Mouse (Mus musculus) cerebellum, adult 11-12 months (tissue): ENCODE measurements at regions not wholly inside any gene's neighbourhood (a gene's known extent, or its start where the extent isn't known, plus 50 kb on each side); places are given as distances from the start of the nearest gene placed in this dataset.
"Not testable (repeated sequence)": the region's sequence is repeated elsewhere in the genome, so short reads cannot be mapped to it uniquely, and the experiment has no call there.

Experiments used
- DNase-seq: peaks from one replicate; pipeline ENCODE4 v3.0.0; 2022

DNA sequence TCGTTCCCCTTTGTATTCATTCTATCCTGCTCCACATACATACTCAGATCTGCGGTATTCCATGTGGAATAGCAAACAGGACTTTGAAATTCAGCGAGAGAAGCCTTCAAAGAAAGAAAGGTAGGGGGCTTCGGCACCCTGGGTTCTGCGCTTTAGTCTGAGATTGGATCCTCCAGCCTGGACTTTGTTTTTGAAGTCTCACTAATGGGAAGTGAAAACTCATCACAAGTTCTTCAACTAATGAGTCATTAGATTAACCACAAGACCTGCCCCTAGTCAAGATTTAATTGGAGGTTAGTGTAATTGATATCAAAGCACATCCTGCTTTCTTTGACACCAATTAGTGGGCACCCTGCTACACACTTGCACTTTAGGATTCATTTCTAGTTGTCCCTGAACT lies 492.5 kb upstream of the Zfp960 start:
- DNase-seq: no peak

DNA sequence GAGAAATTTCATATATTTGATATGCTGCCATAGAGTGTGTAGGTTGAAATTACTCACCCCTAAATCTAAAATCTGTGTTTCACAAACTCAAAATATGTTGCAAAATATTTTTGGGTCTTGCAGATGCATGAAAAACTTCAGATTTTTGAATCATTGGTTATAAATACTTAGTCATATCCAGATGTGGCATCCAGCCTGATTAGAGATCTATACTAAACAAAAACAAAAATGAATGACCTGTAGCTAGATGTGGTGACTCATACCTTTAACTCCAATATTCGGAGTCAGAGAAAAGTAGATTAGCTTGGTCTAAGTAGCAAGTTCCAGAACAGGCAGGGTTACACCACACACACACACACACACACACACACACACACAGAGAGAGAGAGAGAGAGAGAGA lies 475.1 kb upstream of the Zfp960 start:
- no peak for DNase-seq

DNA sequence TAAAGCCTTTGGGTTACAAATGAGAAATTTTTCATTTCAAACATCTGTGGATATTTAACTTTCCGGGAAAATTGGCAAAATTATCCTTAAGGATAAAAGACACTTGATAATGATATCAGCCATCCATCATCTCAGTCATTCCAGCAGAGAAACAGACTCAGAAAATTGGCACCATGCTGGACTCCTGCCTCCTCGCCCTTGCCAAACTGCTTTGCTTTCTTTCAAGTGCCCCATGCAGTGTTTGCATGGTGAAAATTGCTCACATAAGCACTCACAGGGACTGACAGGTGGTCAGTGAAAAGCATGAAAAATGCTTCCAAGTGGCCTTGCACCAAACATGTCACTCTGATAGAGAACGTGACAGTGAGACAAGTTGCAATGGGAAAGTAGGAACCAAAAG lies 464.2 kb upstream of the Zfp960 start:
- DNase-seq: no peak

DNA sequence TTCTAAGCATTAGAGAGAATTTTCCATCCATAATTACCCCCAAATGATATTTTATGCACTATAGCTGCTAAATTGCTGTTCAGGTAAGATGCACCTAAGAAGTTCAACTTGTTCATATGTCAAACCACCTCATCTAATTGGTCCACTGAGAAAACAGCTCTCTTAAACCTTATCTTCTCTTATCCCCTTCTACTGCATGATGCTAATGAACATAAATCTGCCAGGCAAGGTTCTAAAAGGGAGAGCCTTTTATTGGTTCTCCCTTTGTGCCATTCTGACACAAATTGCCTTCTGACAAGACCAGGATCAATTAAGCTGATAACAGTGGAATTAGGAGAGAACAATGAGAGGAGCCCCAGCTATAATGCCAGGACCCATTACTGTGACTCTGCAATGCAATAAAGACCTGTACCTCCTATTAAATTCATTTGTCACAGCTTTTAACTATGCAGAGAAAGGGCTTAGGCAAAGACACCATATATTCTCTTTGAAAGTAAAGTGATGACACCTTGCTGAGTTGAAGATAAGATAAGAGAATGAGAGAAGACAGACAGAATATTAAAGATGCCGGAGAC lies 451.4 kb upstream of the Zfp960 start:
- no peak for DNase-seq

DNA sequence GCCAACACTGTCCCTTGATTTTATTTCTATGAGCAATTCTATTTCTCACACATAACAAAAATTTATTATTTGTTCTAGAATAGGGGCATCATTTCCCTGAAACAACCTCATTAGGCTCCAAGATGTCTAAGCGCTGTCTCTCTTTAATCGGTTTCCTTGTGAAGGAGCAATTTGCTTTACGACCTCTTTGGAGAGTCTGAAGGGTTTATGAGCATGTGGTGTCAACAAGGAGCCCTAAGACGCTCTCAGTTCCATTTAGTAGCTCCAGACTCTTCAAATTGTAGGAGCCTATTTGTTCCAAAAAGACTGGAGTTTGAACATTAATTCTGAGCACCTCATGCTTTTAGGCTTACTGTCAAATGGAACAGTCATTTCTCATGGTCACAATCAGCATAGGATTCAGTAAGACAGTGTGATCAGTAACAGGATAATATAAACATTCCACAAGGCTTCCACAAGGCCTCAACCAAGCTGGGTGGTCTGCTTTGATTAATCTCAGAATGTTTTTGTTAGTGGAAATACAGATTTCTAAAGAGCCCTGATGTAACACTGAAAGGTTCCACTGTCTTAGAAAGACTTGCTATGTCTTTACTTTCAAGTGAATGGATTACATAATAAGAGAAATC lies 441.9 kb upstream of the Zfp960 start:
- DNase-seq: no peak

DNA sequence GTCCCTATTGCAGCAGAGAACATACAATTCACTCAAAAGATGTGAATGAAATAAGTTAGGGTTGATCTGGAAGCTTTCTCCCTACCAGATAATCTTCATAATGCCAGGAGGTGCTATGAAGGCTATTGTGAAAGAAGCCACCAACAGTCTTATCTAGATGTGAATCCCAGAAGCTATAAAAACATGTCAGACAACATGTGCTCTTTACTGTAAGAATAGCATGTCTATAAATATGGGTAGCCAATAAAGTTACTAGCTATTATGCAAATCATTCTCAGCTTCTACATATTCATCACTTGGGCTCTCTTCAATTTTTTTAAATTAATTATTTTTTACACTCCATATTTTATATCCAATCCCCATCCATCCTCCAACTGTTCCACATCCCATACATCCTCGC lies 434.1 kb upstream of the Zfp960 start:
- no peak for DNase-seq

DNA sequence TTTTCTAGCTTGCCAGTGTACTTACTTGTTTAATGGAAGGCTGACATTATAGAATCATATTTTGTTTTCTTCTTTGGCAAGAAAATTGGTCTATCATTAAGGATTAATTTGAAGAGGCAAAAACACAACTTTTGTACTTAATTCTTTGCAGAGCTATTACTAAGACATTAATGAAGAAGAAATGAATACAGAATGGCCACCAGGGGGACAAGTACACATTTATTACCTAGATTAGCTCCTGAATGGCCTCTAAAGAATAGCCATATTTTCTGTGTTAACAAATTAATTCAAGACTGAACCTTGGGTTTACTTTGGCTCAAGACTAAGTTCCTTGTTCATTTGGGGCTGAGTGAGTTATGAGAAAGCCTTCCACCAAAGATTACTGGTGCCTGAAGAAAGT lies 430.5 kb upstream of the Zfp960 start:
- no peak for DNase-seq

DNA sequence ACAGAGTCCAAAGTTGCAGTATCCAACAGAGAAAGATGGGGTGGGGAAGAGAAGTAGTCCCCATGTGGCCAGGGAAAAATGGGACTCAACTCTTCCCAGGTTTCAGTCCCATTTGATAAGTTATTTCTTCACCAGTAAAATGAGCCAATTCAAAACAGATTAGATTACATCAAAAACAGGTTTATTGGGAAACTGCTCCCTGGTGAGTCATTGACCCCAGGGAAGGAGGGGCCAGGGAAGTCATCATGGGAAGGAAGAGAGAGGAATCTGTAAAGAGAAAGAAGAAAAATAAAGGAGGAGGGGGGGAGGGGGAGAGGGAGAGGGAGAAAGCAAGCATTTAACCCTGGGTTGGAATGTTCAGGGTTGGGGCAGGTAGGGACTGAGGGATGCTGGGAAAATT lies 426.4 kb upstream of the Zfp960 start:
- no peak for DNase-seq

DNA sequence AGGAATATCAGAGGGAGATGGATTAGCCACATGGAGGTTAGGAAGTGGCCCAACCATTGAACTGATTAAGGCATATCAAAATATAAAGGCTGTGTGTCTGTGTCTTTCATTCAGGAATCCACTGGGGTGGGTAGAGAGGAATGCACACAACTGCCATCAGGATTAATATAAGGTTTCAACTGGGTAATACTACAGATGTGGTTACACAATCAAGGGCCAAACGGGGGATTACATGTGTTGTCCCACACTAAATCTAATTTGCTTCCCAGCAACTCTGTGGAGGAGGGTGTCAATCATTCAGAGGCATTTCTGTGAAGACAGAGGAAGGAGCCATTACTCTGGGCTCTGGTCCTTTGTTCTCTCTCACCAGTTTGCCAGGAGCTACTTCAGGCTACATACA lies 416.0 kb upstream of the Zfp960 start:
- no peak for DNase-seq

DNA sequence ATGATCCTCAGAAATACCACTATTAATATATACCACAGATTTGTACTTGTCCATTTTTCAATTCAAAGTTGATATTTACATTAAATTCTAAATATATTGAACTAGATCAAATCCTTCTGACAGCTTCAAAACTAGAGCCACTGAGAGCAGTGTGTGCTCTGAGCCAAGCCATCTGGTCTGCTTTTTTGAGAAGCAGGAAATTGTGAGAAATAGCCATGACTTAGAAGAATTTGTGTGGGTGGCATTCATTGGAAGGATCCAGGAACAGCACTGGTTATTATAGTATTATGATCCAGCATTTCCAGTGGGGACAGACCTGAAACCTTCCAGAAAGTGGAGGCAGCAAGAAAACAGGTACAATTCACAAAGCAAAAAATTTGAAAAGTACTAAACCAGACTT lies 398.7 kb upstream of the Zfp960 start:
- peak; percentile 9 for DNase-seq

DNA sequence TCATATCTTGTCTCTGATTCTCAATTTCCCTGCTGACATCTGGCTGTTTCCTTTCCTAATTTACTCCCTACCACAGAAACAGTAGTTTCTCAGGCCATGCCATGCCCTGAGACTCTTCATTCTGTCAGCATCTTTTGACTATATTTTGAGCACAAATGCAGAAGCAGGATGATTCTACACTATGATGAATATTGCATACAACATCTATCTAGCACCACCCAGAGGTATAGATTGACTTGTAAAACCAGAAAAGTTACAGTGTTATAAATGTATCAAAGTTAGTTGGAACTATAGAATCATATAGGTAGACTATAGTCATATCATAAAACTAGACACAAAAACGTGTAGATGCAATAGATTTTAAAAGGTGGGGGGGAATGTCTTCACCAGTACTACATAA lies 396.3 kb upstream of the Zfp960 start:
- no peak for DNase-seq

DNA sequence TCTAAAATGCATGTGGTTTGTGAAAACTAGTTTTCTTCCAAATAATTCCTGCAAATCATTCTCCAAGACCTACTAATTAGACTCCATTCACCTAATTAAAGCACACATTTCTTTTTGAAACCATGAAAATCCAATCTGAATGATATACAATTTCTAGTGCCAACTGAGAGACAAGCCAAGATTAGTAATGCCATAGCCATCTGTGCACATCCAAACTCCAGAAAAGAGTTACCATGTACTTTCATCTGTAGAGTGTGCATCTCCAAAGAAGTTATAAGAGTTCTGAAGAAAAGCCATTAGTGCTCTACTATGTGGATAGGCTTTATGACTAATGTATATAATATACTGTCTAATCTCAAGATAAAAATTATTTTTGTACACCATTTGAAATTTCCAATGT lies 359.7 kb upstream of the Zfp960 start:
- no peak for DNase-seq

DNA sequence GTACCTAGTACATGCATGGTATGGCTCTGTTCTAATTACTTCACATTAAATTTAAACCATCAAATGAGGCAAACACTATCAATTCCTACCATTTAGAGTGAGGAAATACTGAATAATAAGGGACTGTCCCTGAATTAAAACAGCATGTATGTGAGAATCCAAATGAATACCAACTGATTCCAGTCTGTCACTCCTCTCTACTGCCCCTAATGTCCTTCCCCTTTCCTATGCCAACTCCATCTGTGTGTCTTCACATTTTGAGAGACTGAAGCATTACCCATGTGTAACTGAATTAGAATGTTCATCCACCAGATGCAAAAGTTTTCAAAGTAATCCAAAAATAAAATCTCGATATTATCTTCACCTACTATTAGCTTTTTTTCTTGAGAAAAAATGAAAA lies 358.0 kb upstream of the Zfp960 start:
- no peak for DNase-seq

DNA sequence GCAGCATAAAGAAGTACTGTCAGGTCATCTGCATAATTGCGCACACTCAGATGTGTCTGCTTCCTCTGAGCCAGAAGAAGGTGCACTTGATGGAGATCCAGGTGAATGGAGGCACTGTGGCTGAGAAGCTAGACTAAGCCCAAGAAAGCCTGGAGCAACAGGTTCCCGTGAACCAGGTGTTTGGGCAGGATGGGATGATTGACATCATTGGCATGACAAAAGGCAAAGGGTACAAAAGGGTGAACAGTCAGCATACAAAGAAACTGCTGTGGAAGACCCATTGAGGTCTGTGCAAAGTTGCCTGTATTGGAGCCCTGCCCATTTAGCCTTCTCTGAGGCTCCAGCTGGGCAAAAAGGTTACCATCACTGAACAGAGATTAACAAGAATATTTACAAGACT lies 337.0 kb upstream of the Zfp960 start:
- DNase-seq: no peak

DNA sequence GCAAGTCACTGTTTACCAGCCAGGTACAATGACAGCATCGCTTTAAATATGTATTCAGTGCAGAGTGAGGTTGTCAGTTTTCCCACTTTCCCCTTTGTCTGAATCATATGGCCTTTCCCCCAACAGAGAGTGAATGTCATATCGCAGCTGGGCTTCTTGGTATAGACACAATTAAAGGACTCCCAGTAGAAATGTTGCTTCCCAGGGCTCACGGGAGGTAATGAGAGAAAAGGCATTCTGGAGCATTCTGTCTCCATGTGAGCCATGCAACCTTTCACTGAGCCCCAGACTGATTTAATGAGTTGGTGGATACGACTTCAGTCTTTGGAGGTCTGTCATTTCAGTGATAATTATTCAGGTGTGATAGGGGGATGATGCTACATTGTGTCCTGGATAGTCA lies 310.8 kb upstream of the Zfp960 start:
- no peak for DNase-seq

DNA sequence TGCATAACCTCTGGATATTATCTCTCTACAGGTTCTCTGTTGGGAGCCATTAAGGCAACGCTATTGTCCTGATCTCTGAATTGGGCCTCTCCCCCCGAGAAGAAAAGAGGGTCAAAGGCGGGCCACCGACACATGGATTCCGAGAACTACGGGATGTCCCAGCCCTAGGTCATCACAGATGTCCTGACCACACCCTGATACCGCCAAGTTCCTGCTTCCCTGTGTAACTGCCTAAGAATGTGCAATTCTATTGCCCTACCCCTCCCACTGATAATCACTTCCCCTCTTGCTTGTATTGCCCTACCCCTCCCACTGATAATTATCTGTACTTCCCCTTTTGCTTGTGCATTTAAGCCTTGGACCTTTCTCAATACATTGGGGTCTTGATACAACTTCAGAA lies 293.3 kb upstream of the Zfp960 start:
- DNase-seq: not testable (repeated sequence)

DNA sequence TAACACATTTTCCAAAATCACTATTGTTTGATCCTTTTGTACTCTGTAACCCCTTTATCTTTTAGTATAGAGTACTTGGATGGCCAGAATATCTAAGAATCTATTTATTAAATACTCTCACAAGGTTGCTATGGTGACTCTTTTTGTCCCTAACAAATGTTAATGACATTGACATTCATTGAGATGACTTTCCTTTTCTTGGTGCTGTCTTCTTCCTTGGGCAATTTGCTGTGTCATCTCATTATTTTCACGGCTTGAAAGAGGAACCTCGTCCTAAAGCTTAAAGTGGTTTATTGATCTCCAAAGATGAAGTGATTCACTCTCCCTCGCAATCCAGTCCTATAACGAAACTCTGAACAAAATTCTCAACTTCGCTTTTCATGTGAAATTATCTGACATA lies 265.6 kb upstream of the Zfp960 start:
- no peak for DNase-seq

DNA sequence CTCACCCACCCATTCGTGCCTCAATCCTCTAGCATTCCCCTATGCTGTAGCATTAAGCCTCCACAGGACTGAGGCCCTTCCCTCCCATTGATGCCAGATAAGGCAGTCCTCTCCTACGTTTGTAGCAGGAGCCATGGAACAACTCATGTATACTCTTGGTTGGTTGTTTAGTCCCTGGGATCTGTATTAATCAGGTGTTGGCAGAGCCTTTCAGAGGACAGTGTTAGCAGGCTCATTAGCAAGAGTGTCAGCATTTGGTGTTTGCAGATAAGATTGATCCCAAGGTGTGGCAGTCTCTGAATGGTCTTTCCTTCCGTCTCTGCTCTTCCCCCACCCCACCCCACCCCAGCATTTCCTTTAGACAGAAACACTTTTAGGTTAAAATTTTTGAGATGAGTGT lies 258.9 kb upstream of the Zfp960 start:
- DNase-seq: no peak

DNA sequence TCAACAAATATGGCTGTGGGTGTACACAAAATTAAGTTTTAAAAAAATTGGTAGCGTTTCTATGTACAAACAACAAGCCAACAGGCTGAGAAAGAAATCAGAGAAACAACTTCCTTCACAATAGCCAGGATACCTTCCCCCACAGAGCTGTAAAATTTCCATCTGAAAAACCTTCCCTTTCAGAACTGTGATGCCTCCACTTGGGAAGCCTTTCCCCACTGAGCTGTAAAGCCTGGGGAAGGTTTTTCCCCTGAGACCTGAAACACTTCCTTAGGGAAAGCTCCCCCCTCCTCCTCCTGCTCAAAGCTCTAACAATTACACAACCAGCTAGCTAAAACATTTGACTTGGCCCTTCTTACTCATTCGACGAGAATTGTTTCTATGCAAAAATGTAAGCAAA lies 245.5 kb upstream of the Zfp960 start:
- no peak for DNase-seq

DNA sequence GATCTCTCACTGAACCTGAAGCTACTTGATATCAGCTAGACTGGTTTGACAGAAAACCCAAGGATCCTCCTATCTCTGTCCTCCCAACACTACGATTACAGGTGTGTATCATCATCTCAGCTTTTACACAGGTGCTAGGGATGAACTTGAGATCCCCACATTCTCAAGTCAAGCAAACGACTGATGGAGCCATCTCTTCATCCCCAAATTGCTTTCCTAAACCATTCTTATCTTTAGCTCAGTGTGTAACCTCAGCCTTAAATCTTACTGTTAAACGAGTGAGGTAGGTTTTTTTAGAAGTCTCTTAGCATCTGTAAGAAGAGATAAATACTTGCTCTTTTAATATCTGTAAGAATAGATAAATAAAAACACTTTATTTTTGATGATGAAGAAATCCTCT lies 242.2 kb upstream of the Zfp960 start:
- no peak for DNase-seq

DNA sequence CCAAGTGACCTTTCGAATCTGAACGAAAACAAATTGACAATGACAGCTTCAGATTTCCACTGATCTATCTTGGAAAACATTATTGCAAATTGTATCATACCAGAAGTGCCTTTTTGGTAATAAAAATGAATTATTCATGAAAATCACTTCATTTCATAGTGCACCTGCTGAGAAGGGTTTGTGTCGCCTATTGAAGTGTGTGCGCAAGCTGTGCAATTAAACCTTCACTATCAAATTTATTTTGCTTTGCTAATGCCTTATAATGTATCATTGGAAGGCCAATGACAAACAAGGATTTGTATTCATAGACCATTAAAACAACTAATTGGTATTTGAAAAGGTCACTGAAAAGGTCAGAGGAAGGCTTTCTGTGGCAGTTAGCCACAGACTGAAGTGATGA lies 224.8 kb upstream of the Zfp960 start:
- DNase-seq: no peak

DNA sequence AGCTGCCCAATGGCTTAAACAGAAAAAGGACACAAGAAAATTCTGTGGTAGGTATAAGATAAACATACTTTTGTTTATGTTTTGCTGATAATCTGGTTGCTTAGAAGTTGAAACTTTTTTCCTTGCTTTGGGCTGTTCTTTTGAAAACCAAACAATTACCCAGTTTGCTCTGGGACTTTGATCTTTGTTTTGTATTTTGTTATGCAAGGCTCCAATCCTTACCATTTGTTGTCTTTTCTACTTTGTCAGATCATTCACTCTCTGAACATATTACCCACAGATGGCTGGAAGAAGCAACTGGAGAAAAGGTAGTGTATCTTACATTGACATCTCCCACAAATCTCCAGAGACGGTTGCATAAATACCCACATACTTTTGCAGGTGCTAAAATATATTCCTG lies 203.1 kb upstream of the Zfp960 start:
- no peak for DNase-seq

DNA sequence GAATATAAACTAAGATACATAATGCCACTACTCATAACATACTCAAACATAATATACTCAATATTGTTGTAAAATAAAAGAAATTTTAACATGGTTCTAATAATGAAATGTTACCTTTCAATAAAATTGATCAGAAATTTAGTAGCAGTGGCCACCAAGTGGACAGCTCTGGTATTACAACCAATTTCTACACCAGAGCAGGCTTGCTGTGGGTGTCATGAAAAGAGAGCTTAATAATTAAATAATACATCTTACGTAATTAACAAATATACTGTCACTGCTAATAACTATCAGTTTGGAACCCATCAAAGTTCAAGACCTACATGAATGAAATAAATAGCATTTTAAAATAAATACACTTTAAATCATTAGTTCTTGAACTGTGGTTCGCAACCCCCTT lies 163.1 kb upstream of the Zfp960 start:
- DNase-seq: no peak

DNA sequence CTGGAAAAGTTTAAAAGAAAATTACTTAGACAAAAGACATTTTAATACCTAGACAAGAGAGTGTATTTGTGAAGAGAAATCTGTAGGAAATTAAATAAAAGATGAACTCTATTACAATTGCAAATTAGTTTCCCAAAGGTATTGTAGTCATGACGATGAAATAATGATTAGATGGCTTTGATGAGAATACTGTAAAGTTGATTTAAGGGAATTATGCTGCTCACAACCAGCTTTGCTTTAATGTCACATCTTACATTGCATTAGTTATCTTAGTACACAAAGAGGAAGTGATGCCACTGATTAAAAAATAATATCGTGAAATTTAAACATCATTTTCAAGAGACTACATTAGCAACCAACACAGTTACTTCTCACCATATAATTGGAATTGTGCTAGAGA lies 145.7 kb upstream of the Zfp960 start:
- DNase-seq: no peak

DNA sequence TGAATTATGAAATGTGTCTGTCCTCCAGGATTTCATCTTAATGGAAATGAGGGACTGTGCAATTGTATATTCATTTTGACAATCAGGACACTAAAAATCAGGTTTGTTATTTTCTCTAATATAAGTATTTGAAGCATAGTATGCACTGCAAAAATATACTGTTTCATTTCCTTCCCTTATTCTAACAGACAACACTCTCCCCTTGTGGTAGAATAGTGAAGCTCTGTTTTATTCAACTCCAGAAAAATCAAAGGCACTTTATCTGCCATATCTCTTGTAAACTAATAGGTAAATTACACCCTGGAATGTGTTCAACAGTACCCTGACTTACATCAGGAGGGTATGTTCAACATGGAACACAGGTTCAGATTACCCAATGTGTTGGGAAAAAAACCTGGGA lies 137.7 kb upstream of the Zfp960 start:
- no peak for DNase-seq
